Mouse (Mus musculus) layer of hippocampus, adult 9-10 months (tissue): Measurements from ENCODE around the gene Atad5.
"Not testable (repeated sequence)": the region's sequence is repeated elsewhere in the genome, so short reads cannot be mapped to it uniquely, and the experiment has no call there.

Source experiments
- DNase-seq: peaks from one replicate; pipeline ENCODE4 v3.0.0; 2022; ENCODE audit warnings: low spot score

Atad5 gene

GRCm38 (mm10) chr11:80183054-80183704 is 94.0 kb downstream of the Atad5 start:
- not testable (repeated sequence) for DNase-seq

- peak; percentile 56 for DNase-seq
These were observed 94.6 kb downstream of the Atad5 start, which contains the start of gene Rnf135 for GRCm38 (mm10) chr11:80183705-80184255. Gene Rnf135 (plus strand): TSS chr11:80183851.

- no peak for DNase-seq
These were observed 95.4 kb downstream of the Atad5 start for GRCm38 (mm10) chr11:80184531-80185071.
